Mouse (Mus musculus): Measurements from ENCODE around the gene Myrfl. TPM values are rescaled to one million over a fixed set of nuclear protein-coding genes. Genes with fewer than 3 reads are reported as not detected.
A peak's percentile ranks its signal among the peaks of the same experiment; 100 is the strongest.

Myrfl gene
- polyA plus RNA-seq, 1 experiment from 2014 or later: not detected

DNA sequence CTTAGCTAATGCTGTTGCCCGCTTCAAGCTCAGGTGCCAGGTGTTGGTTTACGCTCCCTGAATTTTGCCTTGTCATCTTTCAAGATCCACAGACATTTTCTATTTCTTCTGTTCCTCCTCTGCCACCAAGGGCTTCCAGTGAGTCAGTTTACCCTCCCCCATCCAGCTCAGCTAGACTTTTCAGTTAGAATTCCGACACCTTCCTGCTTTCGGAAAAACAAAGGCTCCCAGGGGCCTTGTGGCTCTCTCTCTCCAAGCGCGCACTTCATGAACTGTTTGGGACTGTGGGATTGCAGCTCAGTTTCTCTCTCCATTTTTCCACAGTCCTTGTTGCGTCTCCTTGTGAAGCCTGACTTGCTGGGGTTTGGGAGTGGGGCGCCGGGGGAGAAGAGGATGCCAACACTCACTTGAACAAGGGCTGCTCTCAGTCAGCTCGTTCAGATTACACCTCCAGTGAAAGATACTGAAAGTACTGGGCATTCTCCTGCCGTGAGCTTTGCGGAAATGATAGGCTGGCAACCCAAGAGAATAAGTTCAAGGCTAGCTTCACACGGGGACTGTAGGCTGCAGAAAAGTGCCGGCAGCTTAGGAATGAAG, 168.9 kb downstream of the Myrfl start:
- H3K36me3 ChIP-seq (replicated peaks): no peaks in the 10 kb centered on the region
- H3K4me1 ChIP-seq (replicated peaks): no peaks in the 10 kb centered on the region
- 0 out of 2 replicates have a peak, but pooled peaks cover 2% of the 10 kb centered on the region for H3K27me3 ChIP-seq
- H3K27ac ChIP-seq (replicated peaks): no peak overlapping the region
- 26% methylated on average over 14 of the region's 14 CpGs for WGBS (ENCODE audit: insufficient replicate concordance)
- H3K4me3 ChIP-seq (replicated peaks): no peak overlapping the region
- no peak for ATAC-seq (ENCODE audit: insufficient read depth)
- H3K4me2 ChIP-seq: peak overlapping the region; percentile 30
- no peak overlapping the region for H3K9ac ChIP-seq
- H3K9me3 ChIP-seq (replicated peaks): no peaks in the 10 kb centered on the region

Other genes starting within 250 kb of the Myrfl start
- 10.7 and 11.8 TPM in 2 replicates for gene Rab3ip, start 53.9 kb upstream of the Myrfl start, polyA plus RNA-seq (2015; fragmentation: Nextera tagmentation; extraction: Ambion mirVana)
- gene Gm10271, start 75.7 kb upstream of the Myrfl start, polyA plus RNA-seq (2015; fragmentation: Nextera tagmentation; extraction: Ambion mirVana): not detected in 2 replicates
- gene Best3, start 89.4 kb upstream of the Myrfl start, polyA plus RNA-seq (2015; fragmentation: Nextera tagmentation; extraction: Ambion mirVana): 0.10 TPM in 1 of 2 replicates, not detected in the other
- not detected in 2 replicates for gene Lrrc10, start 148.4 kb upstream of the Myrfl start, polyA plus RNA-seq (2015; fragmentation: Nextera tagmentation; extraction: Ambion mirVana)
- gene Cct2, start 166.9 kb upstream of the Myrfl start, polyA plus RNA-seq (2015; fragmentation: Nextera tagmentation; extraction: Ambion mirVana): 141 and 142 TPM in 2 replicates